Mouse (Mus musculus): ENCODE results near the gene Rmi2. TPM values are rescaled to one million over a fixed set of nuclear protein-coding genes. Genes with fewer than 3 reads are reported as not detected.
"Not testable (repeated sequence)": the region's sequence is repeated elsewhere in the genome, so short reads cannot be mapped to it uniquely, and the experiment has no call there.

Gene Rmi2
- polyA plus RNA-seq, 1 experiment from 2014 or later = 1.0 TPM

- no peaks in the 10 kb centered on the region for H3K27me3 ChIP-seq
- no peak overlapping the region for H3K9ac ChIP-seq (replicated peaks)
- H3K4me2 ChIP-seq (replicated peaks) = no peak overlapping the region
- H3K27ac ChIP-seq = no peak overlapping the region
- no peaks in the 10 kb centered on the region for H3K9me3 ChIP-seq
- no peaks in the 10 kb centered on the region for H3K36me3 ChIP-seq
- 76% methylated on average over 12 of the region's 12 CpGs for WGBS
- no peak for ATAC-seq
- H3K4me3 ChIP-seq (replicated peaks) = no peak overlapping the region
- H3K4me1 ChIP-seq (replicated peaks) = no peaks in the 10 kb centered on the region; the same call in 1 of the 2 replicates
Measured at GRCm38 (mm10) chr16:10849965-10850861, 15.4 kb downstream of the Rmi2 start.

DNA sequence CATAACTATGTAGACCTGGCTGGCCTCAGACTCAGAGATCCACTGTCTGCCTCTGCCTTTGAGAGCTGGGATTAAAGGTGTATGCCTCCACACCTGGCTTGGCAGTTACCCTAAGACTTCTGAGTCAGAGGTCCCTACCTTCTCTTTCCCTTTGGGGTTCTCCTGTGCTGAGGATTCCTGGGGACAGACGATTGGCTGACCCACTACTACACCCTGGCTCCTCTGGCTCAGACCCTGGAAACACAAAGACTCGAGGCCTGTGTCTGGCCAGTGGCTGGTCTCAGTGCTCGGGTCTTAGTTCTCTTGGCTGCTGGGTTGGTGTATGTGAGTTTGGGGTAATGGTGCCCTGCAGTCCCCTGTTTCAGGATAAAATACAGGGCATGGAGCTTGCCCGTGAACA, 16.0 kb downstream of the Rmi2 start:
- H3K27ac ChIP-seq = no peak overlapping the region

GRCm38 (mm10) chr16:10852216-10852615, 17.4 kb downstream of the Rmi2 start:
- H3K27me3 ChIP-seq; ATAC-seq; H3K9ac ChIP-seq (replicated peaks); H3K4me2 ChIP-seq (replicated peaks); H3K27ac ChIP-seq; H3K9me3 ChIP-seq; H3K4me1 ChIP-seq (replicated peaks); H3K36me3 ChIP-seq; H3K4me3 ChIP-seq (replicated peaks): not testable (repeated sequence)
- WGBS = 95% methylated on average over 10 of the region's 10 CpGs

More for the DNA sequence above, 16.0 kb downstream of the Rmi2 start:
- no peak for ATAC-seq
- H3K36me3 ChIP-seq = no peaks in the 10 kb centered on the region
- no peaks in the 10 kb centered on the region for H3K27me3 ChIP-seq
- no peak overlapping the region for H3K4me3 ChIP-seq (replicated peaks)
- H3K4me2 ChIP-seq (replicated peaks) = no peak overlapping the region
- no peak overlapping the region for H3K9ac ChIP-seq (replicated peaks)
- H3K9me3 ChIP-seq = no peaks in the 10 kb centered on the region
- WGBS = 45% methylated on average over 4 of the region's 4 CpGs
- H3K4me1 ChIP-seq (replicated peaks) = no peaks in the 10 kb centered on the region; the same call in 1 of the 2 replicates

- Histone ChIP-seq H3K27ac (no peak overlapping the region), H3K36me3 (no peaks in the 10 kb centered on the region), H3K4me1 (replicated peaks) (no peaks in the 10 kb centered on the region), H3K4me2 (replicated peaks) (no peak overlapping the region), H3K9ac (replicated peaks) (no peak overlapping the region), H3K4me3 (replicated peaks) (no peak overlapping the region), H3K27me3 (no peaks in the 10 kb centered on the region), H3K9me3 (no peaks in the 10 kb centered on the region)
- WGBS = 91% methylated on average over 7 of the region's 7 CpGs
- no peak for ATAC-seq
Measured at GRCm38 (mm10) chr16:10859726-10860245, 24.9 kb downstream of the Rmi2 start.

DNA sequence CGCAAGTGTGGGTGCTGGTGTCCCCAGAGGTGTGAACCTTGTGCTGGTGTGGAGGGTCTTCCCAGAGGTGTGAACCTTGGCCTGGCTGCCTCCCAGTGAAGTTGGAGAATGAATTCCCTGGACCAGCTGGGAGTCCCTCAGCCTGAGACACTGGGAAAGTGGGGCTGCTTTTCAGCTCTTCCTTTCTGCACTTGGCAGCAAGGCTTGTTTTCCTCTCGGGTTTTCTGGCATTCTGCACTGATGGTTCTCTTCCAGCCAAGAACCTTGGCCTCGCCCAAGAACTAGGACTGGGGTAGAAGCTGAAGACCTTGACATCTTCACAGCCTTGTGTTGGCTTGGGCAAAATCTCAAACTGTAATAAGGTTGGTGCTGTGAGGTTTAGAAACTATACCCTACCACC, 26.5 kb downstream of the Rmi2 start:
- Histone ChIP-seq H3K4me1 (replicated peaks) (no peaks in the 10 kb centered on the region), H3K9ac (replicated peaks) (no peak overlapping the region), H3K4me3 (replicated peaks) (no peak overlapping the region), H3K27me3 (no peaks in the 10 kb centered on the region), H3K27ac (no peak overlapping the region), H3K9me3 (no peaks in the 10 kb centered on the region), H3K4me2 (replicated peaks) (no peak overlapping the region), H3K36me3 (no peaks in the 10 kb centered on the region)
- ATAC-seq = no peak
- 85% methylated on average over 3 of the region's 3 CpGs for WGBS

DNA sequence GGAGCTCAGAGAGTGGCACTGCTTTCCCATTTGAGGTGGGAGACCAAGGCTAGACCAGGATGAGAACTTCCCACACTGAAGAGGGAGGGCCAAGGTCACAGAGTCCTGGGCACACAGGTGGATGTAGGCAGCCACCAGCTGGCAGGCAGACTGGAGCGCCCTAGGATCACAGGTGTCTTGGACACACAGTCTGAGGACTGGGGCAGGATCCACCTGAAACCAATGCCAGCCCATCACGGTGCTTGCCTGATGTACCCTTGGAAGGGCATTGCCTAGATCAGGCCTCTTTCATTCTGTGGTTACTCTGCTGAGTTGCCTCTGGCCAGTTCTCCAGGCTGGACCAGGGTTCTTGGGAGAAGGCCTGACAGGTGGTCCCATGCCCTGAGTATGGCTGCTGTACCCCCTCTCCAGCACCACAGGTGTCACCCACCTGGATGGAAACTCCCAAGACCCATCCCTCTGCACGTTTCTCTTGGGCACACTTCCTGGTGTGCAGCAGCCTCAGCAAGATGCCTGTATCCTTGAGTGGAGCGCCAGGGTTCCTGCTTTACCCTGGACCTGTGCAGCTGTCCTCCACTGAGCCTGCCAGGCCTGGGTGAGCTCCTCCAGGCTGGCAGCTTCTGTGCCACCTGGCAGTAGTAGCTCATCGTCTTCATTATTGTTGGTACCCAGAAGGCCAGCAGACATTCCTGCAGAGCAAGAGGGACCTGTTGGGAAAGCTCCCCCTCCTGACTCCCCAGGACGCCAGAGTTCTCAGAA, 30.2 kb downstream of the Rmi2 start:
- no peak overlapping the region for H3K9ac ChIP-seq (replicated peaks)
- H3K27me3 ChIP-seq = no peaks in the 10 kb centered on the region
- ATAC-seq = no peak
- H3K36me3 ChIP-seq = no peaks in the 10 kb centered on the region
- H3K4me3 ChIP-seq (replicated peaks) = no peak overlapping the region
- 92% methylated on average over 6 of the region's 6 CpGs for WGBS
- H3K4me2 ChIP-seq (replicated peaks) = no peak overlapping the region
- no peaks in the 10 kb centered on the region for H3K9me3 ChIP-seq
- no peaks in the 10 kb centered on the region for H3K4me1 ChIP-seq (replicated peaks)
- H3K27ac ChIP-seq = no peak overlapping the region

- H3K36me3 ChIP-seq = no peaks in the 10 kb centered on the region
- H3K9ac ChIP-seq (replicated peaks) = no peak overlapping the region
- no peaks in the 10 kb centered on the region for H3K27me3 ChIP-seq
- peaks cover 2% of the 10 kb centered on the region; the same call in 1 of the 2 replicates for H3K4me1 ChIP-seq (replicated peaks)
- H3K9me3 ChIP-seq = no peaks in the 10 kb centered on the region
- no peak overlapping the region for H3K4me3 ChIP-seq (replicated peaks)
- ATAC-seq = no peak
- no peak overlapping the region for H3K27ac ChIP-seq
- H3K4me2 ChIP-seq (replicated peaks) = no peak overlapping the region
Measured at GRCm38 (mm10) chr16:10865592-10865987, 30.7 kb downstream of the Rmi2 start.

DNA sequence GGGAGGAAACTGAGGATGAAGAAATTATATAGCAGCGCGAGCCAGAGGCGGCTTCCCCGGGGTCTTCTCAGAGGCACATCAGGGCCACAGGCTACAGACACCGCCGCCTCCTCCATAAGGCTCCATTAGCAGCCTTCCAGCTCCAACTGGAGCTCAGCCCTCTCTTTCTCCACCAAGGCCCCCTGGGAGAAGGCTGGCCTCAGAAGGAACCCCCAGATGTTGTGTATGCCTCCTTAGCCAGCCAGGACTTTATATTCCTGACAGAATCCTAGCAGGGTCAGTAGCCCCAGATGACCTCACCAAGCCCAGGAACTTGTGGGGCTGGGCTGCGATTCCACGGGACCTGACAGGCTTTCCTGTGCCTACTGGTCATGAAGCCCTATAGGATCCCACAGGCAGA, 32.0 kb downstream of the Rmi2 start:
- no peak overlapping the region for H3K9ac ChIP-seq (replicated peaks)
- H3K36me3 ChIP-seq = no peaks in the 10 kb centered on the region
- no peak for ATAC-seq
- no peak overlapping the region for H3K4me3 ChIP-seq (replicated peaks)
- H3K27me3 ChIP-seq = no peaks in the 10 kb centered on the region
- no peaks in the 10 kb centered on the region for H3K9me3 ChIP-seq
- 94% methylated on average over 8 of the region's 8 CpGs for WGBS
- no peak overlapping the region for H3K27ac ChIP-seq
- H3K4me1 ChIP-seq (replicated peaks) = peaks cover 8% of the 10 kb centered on the region
- no peak overlapping the region for H3K4me2 ChIP-seq (replicated peaks)

- ATAC-seq = no peak
- Histone ChIP-seq H3K36me3 (no peaks in the 10 kb centered on the region), H3K4me1 (replicated peaks) (peaks cover 8% of the 10 kb centered on the region), H3K27me3 (no peaks in the 10 kb centered on the region), H3K9ac (replicated peaks) (no peak overlapping the region), H3K9me3 (no peaks in the 10 kb centered on the region), H3K4me3 (replicated peaks) (no peak overlapping the region), H3K4me2 (replicated peaks) (no peak overlapping the region), H3K27ac (no peak overlapping the region)
- 92% methylated on average over 2 of the region's 2 CpGs for WGBS
Measured at GRCm38 (mm10) chr16:10867501-10867900, 32.6 kb downstream of the Rmi2 start.

DNA sequence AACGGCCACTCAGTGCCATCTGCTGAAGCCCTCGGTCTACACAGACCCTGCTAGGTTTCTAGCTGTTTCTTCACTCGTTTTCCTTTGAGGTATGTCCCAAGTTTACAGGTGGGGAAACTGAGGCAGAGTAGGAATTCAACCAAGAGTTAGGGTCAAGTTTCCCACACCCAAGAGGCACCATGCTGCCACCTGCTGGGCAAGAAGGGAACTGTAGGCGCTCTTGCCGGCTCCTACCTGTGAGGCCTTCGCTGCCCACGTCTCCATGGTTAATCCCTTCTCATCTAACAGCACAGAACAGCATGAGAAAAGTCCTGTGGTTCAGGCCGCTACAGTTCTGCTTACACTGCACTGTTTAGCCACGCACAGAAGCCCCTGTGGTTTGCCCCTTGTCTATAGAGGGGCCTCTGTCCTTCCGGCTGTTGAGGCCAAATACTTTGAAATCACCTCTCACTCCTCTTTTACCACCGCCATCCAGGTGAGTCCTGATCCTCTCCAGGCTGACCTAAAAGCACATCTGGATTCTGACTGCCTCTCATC, 33.1 kb downstream of the Rmi2 start:
- Histone ChIP-seq H3K27me3 (no peaks in the 10 kb centered on the region), H3K4me1 (replicated peaks) (peaks cover 8% of the 10 kb centered on the region), H3K9ac (replicated peaks) (no peak overlapping the region), H3K36me3 (no peaks in the 10 kb centered on the region), H3K4me2 (replicated peaks) (no peak overlapping the region), H3K9me3 (no peaks in the 10 kb centered on the region), H3K4me3 (replicated peaks) (no peak overlapping the region), H3K27ac (no peak overlapping the region)
- WGBS = 39% methylated on average over 11 of the region's 11 CpGs
- peak; percentile 25; the same call in 1 of the 2 replicates for ATAC-seq

GRCm38 (mm10) chr16:10870969-10871368, 36.1 kb downstream of the Rmi2 start:
- WGBS = 81% methylated on average over 4 of the region's 4 CpGs

GRCm38 (mm10) chr16:10872825-10873360, 38.0 kb downstream of the Rmi2 start:
- Histone ChIP-seq H3K36me3 (no peaks in the 10 kb centered on the region), H3K4me1 (replicated peaks) (peaks cover 10% of the 10 kb centered on the region), H3K4me2 (replicated peaks) (no peak overlapping the region), H3K9me3 (no peaks in the 10 kb centered on the region), H3K9ac (replicated peaks) (no peak overlapping the region), H3K4me3 (replicated peaks) (no peak overlapping the region), H3K27ac (no peak overlapping the region), H3K27me3 (no peaks in the 10 kb centered on the region)
- WGBS = 74% methylated on average over 4 of the region's 4 CpGs
- no peak for ATAC-seq

More at GRCm38 (mm10) chr16:10870969-10871368, 36.1 kb downstream of the Rmi2 start:
- Histone ChIP-seq H3K9ac (replicated peaks) (no peak overlapping the region), H3K4me3 (replicated peaks) (no peak overlapping the region), H3K27ac (no peak overlapping the region), H3K4me2 (replicated peaks) (no peak overlapping the region), H3K36me3 (no peaks in the 10 kb centered on the region), H3K4me1 (replicated peaks) (peaks cover 8% of the 10 kb centered on the region), H3K27me3 (no peaks in the 10 kb centered on the region), H3K9me3 (no peaks in the 10 kb centered on the region)
- ATAC-seq = no peak
